ENCODE assay signal across 16 mouse cellular contexts in the genomic region with DNA sequence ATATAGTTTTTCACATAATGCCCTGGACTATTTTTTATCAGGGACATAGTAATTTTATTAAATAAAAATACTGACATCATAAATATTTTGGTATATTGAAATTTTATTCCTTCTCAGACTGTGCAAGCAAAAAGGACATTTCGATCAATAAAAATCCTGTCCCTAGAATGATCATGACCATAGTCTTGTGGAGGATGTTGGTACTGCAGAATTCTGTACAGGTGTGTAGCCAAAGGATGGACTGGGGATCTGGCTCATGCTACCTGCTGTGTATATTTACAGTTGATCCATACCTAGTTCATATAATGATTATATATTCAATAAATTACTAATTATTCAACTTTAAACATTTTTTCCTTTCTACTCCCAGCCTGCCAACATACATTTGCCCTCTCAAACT.
"Had no signal": no experiment of that assay in that cellular context is flagged by ENCODE, and none has a peak within 500 bp of the region (broad histone marks: within the 10 kb centered on the region; RNA-seq: fewer than 3 reads in every experiment).

No protein-coding gene starts in this region.

- H3K36me3 ChIP-seq: neural tube, embryonic 12.5 days; neural tube, embryonic 13.5 days; neural tube, embryonic 15.5 days; stomach, embryonic 15.5 days had no signal

- H3K4me3 ChIP-seq: neural tube, embryonic 12.5 days; neural tube, embryonic 13.5 days; neural tube, embryonic 15.5 days; stomach, embryonic 15.5 days had no signal

- H3K27me3 ChIP-seq: neural tube, embryonic 12.5 days; neural tube, embryonic 13.5 days; neural tube, embryonic 15.5 days; stomach, embryonic 15.5 days had no signal

- H3K27ac ChIP-seq: neural tube, embryonic 12.5 days; neural tube, embryonic 13.5 days; neural tube, embryonic 15.5 days; stomach, embryonic 15.5 days; stomach, postnatal 0 days had no signal

- DNase-seq: retina, postnatal 1 day; right cerebral cortex, adult 18-20 months; right cerebral cortex, postnatal 14 days; right cerebral cortex, postnatal 25 days; right cerebral cortex, postnatal 4 days; spleen, adult 18-20 months; thymus, adult 2 months; thymus, postnatal 14 days; thymus, postnatal 25 days; thymus, postnatal 36 days; thymus, postnatal 4 days had no signal

- H3K9ac ChIP-seq: neural tube, embryonic 12.5 days; neural tube, embryonic 13.5 days; neural tube, embryonic 15.5 days; stomach, embryonic 15.5 days had no signal

- H3K9me3 ChIP-seq: neural tube, embryonic 12.5 days; neural tube, embryonic 13.5 days; neural tube, embryonic 15.5 days; stomach, embryonic 15.5 days had no signal

- H3K4me1 ChIP-seq: neural tube, embryonic 12.5 days; neural tube, embryonic 13.5 days; neural tube, embryonic 15.5 days; stomach, embryonic 15.5 days had no signal

- H3K4me2 ChIP-seq: neural tube, embryonic 12.5 days; neural tube, embryonic 13.5 days; neural tube, embryonic 15.5 days; stomach, embryonic 15.5 days had no signal
